Mouse (Mus musculus) induced T-regulatory cell, adult 2 months (primary cell): Measurements from ENCODE around the gene Ephx4.

Experiments
- DNase-seq: peaks from one replicate; pipeline ENCODE4 v3.0.0-alpha.2; 2012; ENCODE audit warnings: low read depth

The Ephx4 gene

DNA sequence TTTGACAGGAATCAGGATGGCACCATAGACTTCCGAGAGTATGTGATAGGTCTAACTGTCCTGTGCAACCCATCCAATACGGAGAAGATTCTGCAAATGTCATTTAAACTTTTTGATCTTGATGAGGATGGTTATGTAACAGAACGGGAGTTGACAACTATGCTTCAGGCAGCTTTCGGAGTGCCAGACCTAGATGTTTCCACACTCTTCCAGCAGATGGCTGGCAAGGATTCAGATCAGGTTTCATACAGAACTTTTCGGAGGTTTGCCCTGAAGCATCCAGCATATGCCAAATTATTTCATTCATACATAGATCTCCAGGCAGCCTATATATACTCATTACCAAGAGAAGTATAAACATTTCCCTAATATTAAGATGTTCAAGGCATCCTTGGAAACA lies 31.5 kb downstream of the Ephx4 start:
- no peak for DNase-seq

DNA sequence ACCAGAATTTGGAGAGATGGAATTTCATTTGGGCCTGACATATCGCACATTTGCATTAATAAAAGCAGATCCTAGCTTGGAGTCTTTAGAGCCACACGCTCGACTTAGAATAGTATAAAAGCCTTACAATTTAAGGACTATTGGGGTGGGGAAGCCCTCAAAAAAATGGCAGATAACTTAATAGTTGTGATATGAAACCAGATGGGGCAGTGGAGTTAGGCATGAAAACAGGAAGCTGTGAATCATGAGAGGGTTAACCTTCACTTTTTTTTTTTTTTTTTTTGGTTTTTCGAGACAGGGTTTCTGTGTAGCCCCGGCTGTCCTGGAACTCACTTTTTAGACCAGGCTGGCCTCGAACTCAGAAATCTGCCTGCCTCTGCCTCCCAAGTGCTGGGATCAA lies 33.6 kb downstream of the Ephx4 start:
- DNase-seq, result no peak

DNA sequence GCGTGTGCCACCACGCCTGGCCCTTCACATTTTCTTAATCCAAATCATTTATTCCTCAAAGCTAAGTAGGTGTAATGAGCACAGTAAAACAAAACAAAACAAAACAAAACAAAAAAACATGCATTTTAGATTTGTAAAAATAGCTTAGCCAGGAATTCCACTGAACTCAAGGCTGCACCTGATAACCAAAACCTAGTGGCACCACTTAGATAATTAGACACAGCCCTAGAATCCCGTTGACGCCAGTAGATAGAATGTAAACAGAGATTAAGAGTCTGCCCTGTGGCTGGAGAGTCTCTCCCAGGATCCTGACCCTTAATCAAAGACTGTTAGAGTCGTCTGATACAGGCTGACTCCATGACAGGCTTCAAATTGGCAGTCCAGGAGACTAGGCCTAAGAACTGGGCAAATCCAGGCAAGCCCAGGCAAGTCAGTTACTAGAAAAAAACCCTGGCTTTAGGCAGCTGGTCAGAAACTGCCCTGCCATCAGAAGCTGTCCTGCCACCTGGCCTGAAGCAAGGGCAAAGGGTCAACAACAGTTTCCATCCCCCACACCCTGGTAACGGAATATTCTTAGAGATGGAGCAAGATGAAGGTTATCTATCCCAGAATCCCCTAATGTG lies 34.2 kb downstream of the Ephx4 start:
- DNase-seq, result no peak

DNA sequence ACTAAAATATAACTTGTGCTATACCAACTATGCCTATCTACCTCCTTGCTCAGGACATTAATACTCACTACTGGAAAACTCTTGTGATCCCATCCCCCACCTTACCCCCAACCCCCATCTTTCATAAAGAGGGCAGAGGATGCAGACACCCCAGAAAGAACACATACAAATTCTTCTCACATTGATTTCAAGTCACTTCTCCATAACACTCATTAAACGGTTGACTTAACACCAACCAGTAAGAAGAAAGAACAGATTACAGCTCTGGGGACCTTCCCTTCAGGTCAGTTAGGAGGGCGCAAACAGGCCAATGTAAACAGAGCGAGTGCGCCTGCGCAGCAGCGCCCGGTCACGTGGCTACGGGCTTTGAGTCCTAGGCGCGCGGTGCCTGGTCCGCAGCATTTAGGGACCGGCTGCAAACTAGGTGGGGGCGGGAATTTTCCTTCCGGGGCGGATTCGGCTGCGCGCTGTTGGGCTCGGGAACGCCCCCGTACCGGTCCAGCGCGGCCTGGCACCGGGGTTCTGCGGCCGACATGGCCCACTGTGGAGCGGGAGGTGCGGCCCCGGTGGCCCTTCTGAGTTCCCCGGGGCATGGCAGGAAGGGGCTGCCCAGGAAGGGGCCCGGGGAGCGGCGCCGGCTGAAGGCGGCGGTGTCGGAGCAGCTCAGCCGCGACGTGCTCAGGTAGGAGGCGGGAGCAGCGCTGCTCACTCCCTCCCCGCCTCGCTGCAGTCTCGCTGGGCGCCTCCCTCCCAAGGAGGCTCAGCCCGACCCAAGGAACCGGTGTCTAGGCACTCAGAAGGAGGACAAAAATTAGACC lies 35.1 kb downstream of the Ephx4 start, which contains the start of gene Btbd8:
Gene Btbd8, plus strand, starts transcription at position 534 of the 818 bp plus-strand sequence.
- peak; percentile 96 for DNase-seq

DNA sequence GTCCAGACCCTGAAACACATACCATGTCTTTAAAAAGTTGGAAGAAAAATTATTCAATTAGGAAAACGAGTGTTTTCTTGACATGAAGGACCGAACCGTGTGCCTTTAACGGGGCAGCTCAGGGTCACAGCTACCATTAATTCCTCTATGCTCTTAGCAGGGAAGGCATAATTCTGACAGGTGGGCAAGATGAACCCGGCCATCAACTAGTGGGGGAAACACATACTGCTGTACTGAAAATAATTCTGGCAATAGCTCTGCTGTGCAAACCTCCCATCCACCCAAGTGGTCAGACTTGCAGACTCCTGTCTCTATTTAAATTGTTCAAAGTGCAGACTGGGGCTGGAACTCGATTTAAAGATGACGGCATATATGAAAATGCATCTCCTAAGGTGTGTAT lies 35.8 kb downstream of the Ephx4 start:
- DNase-seq, result no peak

DNA sequence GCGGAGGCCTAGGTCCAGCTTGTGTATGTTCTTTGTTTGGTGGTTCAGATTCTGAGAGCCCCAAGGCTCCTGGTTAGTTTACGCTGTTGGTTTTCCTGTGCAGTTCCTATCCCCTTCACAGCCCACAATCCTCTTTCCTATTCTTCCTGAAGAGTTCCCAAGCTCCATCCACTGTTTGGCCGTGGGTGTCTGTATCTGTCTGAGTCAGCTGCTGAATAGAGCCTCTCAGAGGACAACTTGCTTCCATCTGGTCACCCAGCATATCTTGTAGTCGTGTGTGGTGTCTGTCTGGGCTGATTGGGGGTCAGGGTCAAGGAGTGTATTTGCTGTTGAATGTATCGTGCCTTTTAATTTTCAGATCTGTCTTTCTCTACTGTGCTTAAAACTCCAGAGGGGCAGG lies 39.3 kb downstream of the Ephx4 start:
- DNase-seq, result no peak

DNA sequence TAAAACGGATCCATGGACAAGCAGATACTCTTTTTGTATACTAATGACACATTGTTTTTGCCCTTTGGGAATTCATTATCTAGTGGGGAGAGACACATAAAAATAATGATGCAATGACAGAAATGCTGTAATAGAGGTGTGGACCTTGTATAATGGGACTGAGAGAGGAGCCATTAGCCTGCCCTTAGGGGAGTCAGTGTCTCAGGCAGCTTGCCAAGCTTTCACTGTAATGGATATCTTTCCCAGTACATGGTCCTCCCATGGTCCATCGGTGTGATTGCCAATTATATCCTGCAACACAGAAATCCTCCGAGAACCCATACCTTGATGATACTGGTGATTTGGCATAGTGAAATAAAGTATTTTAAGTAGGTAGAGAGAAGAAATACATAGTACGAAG lies 41.7 kb downstream of the Ephx4 start:
- no peak for DNase-seq

DNA sequence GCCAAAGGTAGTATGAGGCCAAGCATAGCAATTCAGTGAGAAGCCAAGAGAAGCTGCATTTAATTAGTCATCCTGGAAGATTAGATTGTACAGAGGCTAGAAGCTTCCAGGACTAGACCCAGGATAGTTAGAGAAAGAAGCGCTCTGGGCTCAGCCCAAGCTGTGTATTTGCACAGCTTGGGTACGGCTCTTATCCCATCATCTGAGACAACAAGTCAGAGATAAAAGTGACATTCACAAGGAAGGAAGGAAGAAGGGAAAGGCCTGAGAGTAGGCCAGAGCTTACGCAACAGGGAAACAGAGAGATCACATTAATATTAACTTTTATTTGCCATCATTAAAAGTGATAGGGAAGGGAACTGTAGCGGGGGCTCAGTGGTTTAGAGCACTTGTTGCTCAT lies 45.4 kb downstream of the Ephx4 start:
- DNase-seq, result no peak

DNA sequence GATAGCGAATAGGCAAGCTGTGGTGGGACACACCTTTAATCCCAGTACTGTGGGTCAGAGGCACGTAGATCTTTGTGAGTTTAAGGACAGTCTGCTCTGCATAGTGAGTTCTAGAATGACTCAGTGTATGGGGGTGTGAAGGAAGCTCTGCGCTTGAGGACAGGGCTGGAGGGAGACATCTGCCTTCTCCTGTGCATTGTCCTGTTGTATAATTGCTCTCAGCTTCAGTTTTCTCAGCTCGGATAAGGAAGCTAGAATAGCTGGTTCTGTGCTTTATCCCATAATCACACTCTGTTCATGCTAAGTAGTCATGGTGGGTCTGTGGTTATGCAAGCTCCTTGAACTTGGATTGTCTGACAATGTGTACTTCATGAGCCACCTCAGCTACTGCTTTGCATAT lies 46.2 kb downstream of the Ephx4 start:
- no peak for DNase-seq

DNA sequence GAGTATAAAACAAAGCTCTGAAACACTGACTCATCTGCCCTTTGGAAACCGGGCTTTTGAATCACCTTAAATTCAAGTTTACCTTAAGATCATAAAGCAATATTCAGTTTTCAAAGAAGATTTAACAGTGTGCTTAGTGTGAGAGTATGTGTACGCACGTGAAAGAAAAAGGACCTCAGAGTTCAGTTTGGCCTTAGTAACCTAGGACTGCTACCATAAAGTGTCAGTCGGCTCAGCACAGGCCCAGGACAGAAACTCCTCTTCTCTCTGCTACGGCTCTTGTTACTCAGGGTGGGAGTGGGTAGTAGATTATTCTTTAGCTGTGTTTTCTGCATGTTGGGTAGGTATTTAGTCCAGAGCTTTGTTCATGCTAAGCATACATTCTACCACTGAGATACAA lies 47.1 kb downstream of the Ephx4 start:
- DNase-seq, result no peak

DNA sequence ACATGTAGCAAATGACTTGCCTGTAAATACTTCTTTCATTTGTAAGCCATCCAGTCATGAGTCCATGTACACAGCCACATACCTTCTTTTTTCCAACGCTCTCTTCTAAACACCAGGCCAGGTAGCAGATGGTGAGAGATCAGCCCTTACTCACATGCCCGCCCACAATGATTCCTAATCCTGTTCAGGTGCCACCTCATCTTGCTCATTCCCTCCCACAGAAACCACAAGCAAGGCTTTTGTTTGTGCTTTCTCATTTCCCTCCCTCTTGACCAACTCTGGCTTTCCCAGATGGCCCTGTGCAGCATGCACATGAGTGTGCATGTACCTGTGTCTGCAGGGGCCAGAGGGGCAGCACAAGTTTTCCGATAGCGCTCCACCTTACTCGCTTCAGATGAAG lies 47.8 kb downstream of the Ephx4 start:
- no peak for DNase-seq

DNA sequence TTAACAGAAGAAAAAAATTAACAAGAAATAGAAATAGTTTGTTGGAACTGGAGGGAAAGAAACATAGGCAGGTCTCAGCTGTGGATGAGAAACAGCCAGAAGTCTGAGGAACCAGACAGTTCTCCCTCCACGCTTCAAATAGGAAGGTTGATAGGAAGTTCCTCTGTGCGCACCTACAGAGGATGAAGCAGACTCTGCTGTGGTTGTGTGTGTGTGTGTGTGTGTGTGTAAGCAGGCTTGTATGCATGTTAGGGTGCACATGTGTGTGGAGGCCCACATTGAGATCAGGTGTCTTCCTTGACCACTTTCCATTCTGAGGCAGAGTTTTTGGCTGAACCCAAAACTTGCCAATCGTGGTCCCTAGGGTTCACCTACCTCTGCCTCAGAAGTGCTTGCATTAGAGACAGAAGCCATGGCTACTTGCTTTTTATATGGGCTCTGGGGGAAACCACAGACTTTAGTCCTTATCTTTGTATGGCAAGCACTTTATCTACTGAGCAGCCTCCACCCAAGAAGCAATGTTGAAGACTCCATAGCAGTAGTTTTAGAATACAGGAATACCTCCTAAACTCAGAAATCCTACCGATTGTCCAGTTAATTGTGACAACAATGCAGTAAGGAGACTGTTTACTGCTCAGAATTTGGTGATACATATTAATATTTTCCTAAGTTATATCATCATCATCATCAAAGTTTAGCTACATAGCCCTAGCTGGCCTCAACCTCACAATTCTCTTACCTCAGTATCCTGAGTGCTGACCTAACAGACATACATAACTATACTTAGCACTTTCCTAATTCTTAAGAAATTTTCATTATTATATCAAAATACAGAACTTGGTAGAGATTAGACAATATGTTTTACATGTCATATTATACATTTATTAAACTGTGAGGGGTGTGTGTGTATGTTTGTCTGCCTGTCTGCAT lies 59.9 kb downstream of the Ephx4 start:
- no peak for DNase-seq

DNA sequence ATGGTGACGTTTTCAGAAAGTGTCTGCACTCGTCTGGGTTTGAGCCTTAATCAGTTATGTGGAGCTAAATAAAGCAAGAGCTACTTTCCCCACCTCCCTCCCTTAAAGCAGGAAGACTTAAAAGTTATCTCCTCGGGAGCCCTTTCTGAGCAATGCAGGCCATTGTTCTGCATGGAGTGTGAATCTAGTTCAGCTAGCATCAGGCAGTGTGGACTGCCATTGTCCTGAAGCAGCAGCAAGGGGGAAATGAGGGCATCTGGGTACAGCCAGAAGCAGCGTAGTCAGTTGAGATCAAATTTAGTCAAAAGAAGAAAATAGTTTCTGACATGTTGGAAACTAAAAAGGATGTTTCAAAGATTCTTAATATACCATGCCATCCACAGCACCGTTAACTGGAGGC lies 64.0 kb downstream of the Ephx4 start:
- no peak for DNase-seq

DNA sequence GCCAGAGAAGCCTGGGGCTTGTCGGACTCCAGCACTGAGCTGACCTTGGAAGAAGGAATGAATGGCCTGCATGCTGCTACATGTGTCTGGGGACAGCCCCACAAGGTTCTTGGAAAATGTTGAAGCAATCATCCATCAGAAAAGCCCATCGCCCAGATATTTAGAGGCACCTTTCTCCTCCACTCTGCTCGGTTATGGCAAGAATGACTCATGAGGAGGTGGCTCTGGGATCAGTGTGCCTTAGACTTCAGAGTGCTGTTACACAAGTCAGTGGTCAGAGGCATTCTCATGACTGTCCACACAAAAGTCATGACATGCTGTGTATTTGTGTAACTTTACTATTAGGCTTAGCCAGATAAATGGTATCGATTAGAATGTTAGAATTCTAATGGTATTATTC lies 64.6 kb downstream of the Ephx4 start:
- no peak for DNase-seq

DNA sequence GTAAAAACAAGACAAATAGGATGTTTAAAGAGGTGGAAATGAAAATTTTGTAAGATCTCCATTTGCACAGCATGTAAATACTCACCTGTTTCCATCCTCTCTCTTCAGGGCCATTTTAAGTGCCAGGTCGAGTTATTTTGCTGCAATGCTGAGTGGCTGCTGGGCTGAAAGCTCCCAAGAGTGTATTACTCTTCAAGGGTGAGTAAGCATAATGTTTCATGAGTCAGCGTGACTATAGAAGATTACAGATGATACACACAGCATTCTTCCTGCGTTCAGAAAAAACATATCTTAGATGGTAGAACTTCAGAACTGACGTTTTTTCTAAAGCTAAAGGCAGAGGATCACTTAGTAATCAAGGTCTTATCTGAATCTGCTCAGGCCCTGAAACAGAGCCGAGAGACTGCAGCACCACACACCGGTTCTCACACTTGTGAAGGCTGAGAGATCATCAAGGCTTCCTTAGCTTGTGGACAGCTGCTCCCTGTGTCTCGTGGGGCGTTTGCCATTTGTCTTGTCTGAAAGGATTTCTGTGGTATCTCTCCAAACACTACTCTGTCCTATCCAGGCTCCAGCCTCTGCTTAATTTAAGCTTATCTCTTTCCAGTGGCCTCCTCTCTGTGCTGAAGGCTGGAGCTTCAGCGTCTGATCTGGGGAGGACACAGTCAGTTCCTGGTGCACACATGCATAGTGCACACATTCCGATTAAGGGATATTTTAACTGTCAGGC lies 68.2 kb downstream of the Ephx4 start:
- no peak for DNase-seq
